In the genomic region with DNA sequence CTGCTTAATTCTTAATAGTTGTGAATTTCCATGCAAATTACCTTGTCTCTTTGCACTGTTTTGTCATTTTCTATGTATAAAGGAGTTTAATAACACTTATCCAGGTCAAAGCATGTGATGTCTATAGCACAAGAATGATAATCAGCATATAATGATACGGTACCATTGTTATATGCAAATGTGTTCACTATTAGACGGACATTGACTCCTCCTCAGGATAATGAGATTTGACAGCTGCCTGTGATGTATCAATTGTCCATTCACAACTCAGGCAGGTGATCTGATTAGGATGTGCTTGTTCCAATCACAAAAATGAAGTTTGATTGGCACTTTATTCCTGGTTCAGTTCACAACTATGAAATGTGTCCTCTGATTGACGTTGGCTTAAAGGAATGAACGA, we compare ENCODE assay signal across 23 mouse cellular contexts.
"Had no signal": no experiment of that assay in that cellular context is flagged by ENCODE, and none has a peak within 500 bp of the region (broad histone marks: within the 10 kb centered on the region; RNA-seq: fewer than 3 reads in every experiment).

No protein-coding gene starts in this region.

- H3K27me3 ChIP-seq: limb, embryonic 12.5 days; limb, embryonic 15.5 days; lung, embryonic 15.5 days; megakaryocyte, embryonic 14.5 days; midbrain, embryonic 15.5 days; neural tube, embryonic 12.5 days; neural tube, embryonic 15.5 days; stomach, embryonic 15.5 days had no signal

- DNase-seq: kidney, adult 2 months; kidney, postnatal 25 days; layer of hippocampus, adult 9-11 months; lung, adult 18-20 months; lung, postnatal 10 days; lung, postnatal 36 days; right cerebral cortex, adult 18-20 months; right cerebral cortex, postnatal 14 days; right cerebral cortex, postnatal 4 days; thymus, postnatal 25 days had no signal

- ATAC-seq: midbrain, embryonic 15.5 days had no signal

- H3K27ac ChIP-seq: kidney, postnatal 0 days; layer of hippocampus, adult 2 months; limb, embryonic 12.5 days; limb, embryonic 15.5 days; liver, embryonic 14.5 days; lung, embryonic 15.5 days; midbrain, embryonic 10.5 days; midbrain, embryonic 15.5 days; neural tube, embryonic 12.5 days; neural tube, embryonic 15.5 days; stomach, embryonic 15.5 days had no signal

- H3K36me3 ChIP-seq: limb, embryonic 12.5 days; limb, embryonic 15.5 days; lung, embryonic 15.5 days; midbrain, embryonic 10.5 days; midbrain, embryonic 15.5 days; neural tube, embryonic 12.5 days; neural tube, embryonic 15.5 days; stomach, embryonic 15.5 days had no signal

- H3K4me2 ChIP-seq: limb, embryonic 12.5 days; limb, embryonic 15.5 days; liver, embryonic 11.5 days; lung, embryonic 15.5 days; midbrain, embryonic 15.5 days; neural tube, embryonic 12.5 days; neural tube, embryonic 15.5 days; stomach, embryonic 15.5 days had no signal

- H3K9me3 ChIP-seq: limb, embryonic 12.5 days; limb, embryonic 15.5 days; lung, embryonic 15.5 days; megakaryocyte, embryonic 14.5 days; midbrain, embryonic 10.5 days; midbrain, embryonic 15.5 days; neural tube, embryonic 12.5 days; neural tube, embryonic 15.5 days; stomach, embryonic 15.5 days had no signal

- H3K9ac ChIP-seq: limb, embryonic 12.5 days; limb, embryonic 15.5 days; liver, embryonic 14.5 days; lung, embryonic 15.5 days; midbrain, embryonic 15.5 days; neural tube, embryonic 12.5 days; neural tube, embryonic 15.5 days; stomach, embryonic 15.5 days had no signal

- H3K4me1 ChIP-seq: limb, embryonic 12.5 days; limb, embryonic 15.5 days; lung, embryonic 15.5 days; megakaryocyte, embryonic 14.5 days; midbrain, embryonic 10.5 days; midbrain, embryonic 15.5 days; neural tube, embryonic 12.5 days; neural tube, embryonic 15.5 days; stomach, embryonic 15.5 days had no signal

- H3K4me3 ChIP-seq: layer of hippocampus, adult 2 months; limb, embryonic 12.5 days; limb, embryonic 15.5 days; lung, embryonic 15.5 days; megakaryocyte, embryonic 14.5 days; midbrain, embryonic 10.5 days; midbrain, embryonic 15.5 days; neural tube, embryonic 12.5 days; neural tube, embryonic 15.5 days; stomach, embryonic 15.5 days had no signal
